Mouse (Mus musculus): Measurements from ENCODE around the gene Ttc7. TPM values are rescaled to one million over a fixed set of nuclear protein-coding genes. Genes with fewer than 3 reads are reported as not detected.

Ttc7 gene
- total and polyA plus RNA-seq, 3 experiments = 22.8 to 42.4 TPM; not detected in 1

DNA sequence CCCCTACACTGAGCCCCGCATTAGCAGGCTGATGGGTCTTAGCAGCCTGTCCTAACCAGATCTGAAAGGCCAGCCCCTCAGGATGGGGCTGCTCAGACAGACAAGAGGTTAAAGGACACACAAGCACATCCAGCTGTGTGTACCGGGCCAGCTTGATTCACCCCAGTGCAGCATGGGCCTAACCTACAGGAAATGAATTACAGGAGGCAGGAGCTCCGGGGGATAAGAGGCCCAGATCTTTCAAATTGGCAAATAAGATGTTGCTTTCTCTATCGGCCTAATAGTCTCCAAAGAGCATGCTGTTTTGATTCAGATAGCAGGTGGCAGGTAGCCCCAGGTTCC is 62.5 kb downstream of the Ttc7 start:
- DNase-seq (ENCODE audit: low read depth, low spot score) = no peak
- Histone ChIP-seq H3K9me3 (replicated peaks; ENCODE audit: insufficient read depth, low read length) (no peaks in the 10 kb centered on the region), H3K27ac (ENCODE audit: control insufficient read depth, low read depth, low read length) (peak overlapping the region; percentile 42; the same call in 1 of the 2 replicates), H3K27me3 (ENCODE audit: control insufficient read depth in 1 of 2, insufficient read depth in 2 of 2, low read length in 2 of 2) (no peaks in the 10 kb centered on the region), H3K4me1 (ENCODE audit: control insufficient read depth in 1 of 2, insufficient read depth in 2 of 2, low read length in 2 of 2) (peaks cover 4 to 12% of the 10 kb centered on the region in 2 experiments; a peak in 2 of 4 replicates), H3K79me2 (ENCODE audit: control insufficient read depth, insufficient read depth, low read length, poor library complexity) (no peaks in the 10 kb centered on the region), H3K9ac (ENCODE audit: control insufficient read depth, low read depth, low read length, poor library complexity, severe bottlenecking) (no peak overlapping the region), H3K4me3 (ENCODE audit: control insufficient read depth in 1 of 2, insufficient read depth in 1 of 2, low read depth in 2 of 2, low read length in 2 of 2) (no peak overlapping the region), H3K36me3 (ENCODE audit: control insufficient read depth in 1 of 2, insufficient read depth in 2 of 2, low read length in 2 of 2) (peaks cover 0 to 3% of the 10 kb centered on the region in 2 experiments; a peak in 2 of 4 replicates)
- TF ChIP-seq MEF2A (IDR thresholded peaks at IDR 0.05; ENCODE audit: extremely low read depth, insufficient replicate concordance, low read depth, low read length, poor library complexity, severe bottlenecking) = no peak
- TF ChIP-seq ZC3H11A (IDR thresholded peaks at IDR 0.05; ENCODE audit: low read depth, low read length) = no peak
- no peak for TF ChIP-seq CTCF (IDR thresholded peaks at IDR 0.05 in 2 of 3, conservative IDR thresholded peaks at IDR 0.05 in 1 of 3; ENCODE audit: control insufficient read depth in 1 of 3, insufficient read depth in 1 of 3, low read depth in 2 of 3, low read length in 3 of 3, poor library complexity in 1 of 3, severe bottlenecking in 1 of 3)
- no peak for TF ChIP-seq GATA1 (IDR thresholded peaks at IDR 0.05; ENCODE audit: low read depth, low read length)
- TF ChIP-seq KAT2A (conservative IDR thresholded peaks at IDR 0.05; ENCODE audit: low read depth, low read length) = no peak
- TF ChIP-seq NRF1 (IDR thresholded peaks at IDR 0.05; ENCODE audit: insufficient read depth, low read depth, low read length, poor library complexity, severe bottlenecking) = no peak
- no peak for TF ChIP-seq NELFE (IDR thresholded peaks at IDR 0.05; ENCODE audit: low read depth, low read length)
- no peak for TF ChIP-seq EP300 (IDR thresholded peaks at IDR 0.05; ENCODE audit: low read depth in 1 of 2, low read length in 2 of 2)
- TF ChIP-seq USF2 (IDR thresholded peaks at IDR 0.05; ENCODE audit: borderline replicate concordance in 1 of 2, insufficient read depth in 1 of 2, low read depth in 1 of 2, low read length in 2 of 2) = no peak
- TF ChIP-seq RAD21 (IDR thresholded peaks at IDR 0.05; ENCODE audit: low read depth, low read length) = no peak
- no peak for TF ChIP-seq ZNF384 (IDR thresholded peaks at IDR 0.05; ENCODE audit: low read depth, low read length)
- TF ChIP-seq POLR2AphosphoS2 (IDR thresholded peaks at IDR 0.05; ENCODE audit: low read length) = no peak
- no peak for TF ChIP-seq TCF12 (IDR thresholded peaks at IDR 0.05; ENCODE audit: low read depth, low read length)
- TF ChIP-seq SIN3A (IDR thresholded peaks at IDR 0.05; ENCODE audit: low read length) = no peak
- no peak for TF ChIP-seq ELF1 (IDR thresholded peaks at IDR 0.05; ENCODE audit: low read depth, low read length)
- TF ChIP-seq BHLHE40 (IDR thresholded peaks at IDR 0.05; ENCODE audit: borderline replicate concordance, low read depth, low read length) = no peak

DNA sequence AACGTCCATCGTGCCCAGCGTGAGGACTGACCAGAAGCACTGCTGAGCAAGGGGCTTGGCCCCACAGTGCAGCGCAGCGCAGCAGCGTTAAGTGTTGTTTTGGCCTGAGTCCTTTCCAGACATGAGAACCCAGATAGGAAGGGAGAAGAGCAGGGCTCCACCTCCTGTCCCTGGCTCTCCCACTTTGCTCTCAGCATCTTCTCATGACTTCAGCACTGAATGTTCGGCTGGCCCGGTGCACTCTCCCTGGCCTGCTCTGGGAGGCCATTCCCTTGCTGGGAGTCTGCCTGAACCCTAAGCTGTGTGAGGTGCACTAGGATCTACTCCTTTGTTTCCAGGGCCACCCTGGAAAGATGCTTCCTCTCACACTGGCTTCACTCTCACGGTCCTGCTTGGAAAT is 65.7 kb downstream of the Ttc7 start:
- H3K27me3 ChIP-seq (ENCODE audit: control insufficient read depth in 1 of 2, insufficient read depth in 2 of 2, low read length in 2 of 2) = no peaks in the 10 kb centered on the region
- peaks cover 4 to 12% of the 10 kb centered on the region in 2 experiments; a peak in 3 of 4 replicates for H3K4me1 ChIP-seq (ENCODE audit: control insufficient read depth in 1 of 2, insufficient read depth in 2 of 2, low read length in 2 of 2)
- TF ChIP-seq ZMIZ1 (IDR thresholded peaks at IDR 0.05; ENCODE audit: low read depth, low read length) = no peak
- TF ChIP-seq POLR2A (IDR thresholded peaks at IDR 0.05; ENCODE audit: control insufficient read depth in 1 of 2, insufficient read depth in 1 of 2, low read depth in 1 of 2, low read length in 2 of 2, poor library complexity in 1 of 2) = no peak
- no peak for TF ChIP-seq NRF1 (IDR thresholded peaks at IDR 0.05; ENCODE audit: insufficient read depth, low read depth, low read length, poor library complexity, severe bottlenecking)
- no peak for TF ChIP-seq BHLHE40 (IDR thresholded peaks at IDR 0.05; ENCODE audit: borderline replicate concordance, low read depth, low read length)
- no peak for TF ChIP-seq E2F4 (IDR thresholded peaks at IDR 0.05; ENCODE audit: borderline replicate concordance, low read depth, low read length)
- TF ChIP-seq ZKSCAN1 (IDR thresholded peaks at IDR 0.05; ENCODE audit: low read depth, low read length) = no peak
- TF ChIP-seq MEF2A (IDR thresholded peaks at IDR 0.05; ENCODE audit: extremely low read depth, insufficient replicate concordance, low read depth, low read length, poor library complexity, severe bottlenecking) = no peak
- TF ChIP-seq SIN3A (IDR thresholded peaks at IDR 0.05; ENCODE audit: low read length) = no peak
- H3K36me3 ChIP-seq (ENCODE audit: control insufficient read depth in 1 of 2, insufficient read depth in 2 of 2, low read length in 2 of 2) = peaks cover 0 to 3% of the 10 kb centered on the region in 2 experiments; a peak in 3 of 4 replicates
- no peak for DNase-seq (ENCODE audit: low read depth, low spot score)
- no peaks in the 10 kb centered on the region for H3K79me2 ChIP-seq (ENCODE audit: control insufficient read depth, insufficient read depth, low read length, poor library complexity)
- no peak overlapping the region for H3K4me3 ChIP-seq (ENCODE audit: control insufficient read depth in 1 of 2, insufficient read depth in 1 of 2, low read depth in 2 of 2, low read length in 2 of 2)
- no peaks in the 10 kb centered on the region for H3K9me3 ChIP-seq (replicated peaks; ENCODE audit: insufficient read depth, low read length)
- no peak overlapping the region for H3K9ac ChIP-seq (ENCODE audit: control insufficient read depth, low read depth, low read length, poor library complexity, severe bottlenecking)
- no peak overlapping the region for H3K27ac ChIP-seq (ENCODE audit: control insufficient read depth, low read depth, low read length)

Data from MEL (cell line).